Mouse (Mus musculus) hindbrain, embryonic 13.5 days (tissue): Measurements from ENCODE around the gene Nrp2. TPM values are rescaled to one million over a fixed set of nuclear protein-coding genes. Genes with fewer than 3 reads are reported as not detected.

Experiments used
- ATAC-seq: fragments of 200-750 bp; cut with Nextera tagmentation; 2 replicates; pipeline ENCODE4 v1.8.0; 2017; ENCODE audit warnings: moderate TSS enrichment; ENCODE audit not compliant: low FRiP score
- H3K27ac ChIP-seq: fragments of 300-500 bp; sonication (generic); 2 replicates; pipeline ENCODE4 v1.5.1; 2015; ENCODE audit warnings: inconsistent platforms, mild to moderate bottlenecking, moderate library complexity
- H3K27me3 ChIP-seq: fragments of 300-500 bp; sonication (generic); 2 replicates; pipeline ENCODE4 v1.6.1; 2015; ENCODE audit warnings: mild to moderate bottlenecking, inconsistent platforms
- H3K36me3 ChIP-seq: fragments of 300-500 bp; sonication (generic); 2 replicates; pipeline ENCODE4 v1.6.1; 2015; ENCODE audit warnings: mild to moderate bottlenecking, inconsistent platforms
- H3K4me1 ChIP-seq: fragments of 300-500 bp; sonication (generic); replicated peaks from 2 replicates; pipeline ENCODE4 v1.6.1; 2015; ENCODE audit warnings: inconsistent platforms
- H3K4me2 ChIP-seq: fragments of 300-500 bp; sonication (generic); 2 replicates; pipeline ENCODE4 v1.6.1; 2015; ENCODE audit warnings: inconsistent platforms, mild to moderate bottlenecking, moderate library complexity
- H3K4me3 ChIP-seq: fragments of 300-500 bp; sonication (generic); 2 replicates; pipeline ENCODE4 v1.5.1; 2015; ENCODE audit warnings: mild to moderate bottlenecking, inconsistent platforms
- H3K9ac ChIP-seq: fragments of 300-500 bp; sonication (generic); 2 replicates; pipeline ENCODE4 v1.6.1; 2015; ENCODE audit warnings: mild to moderate bottlenecking, inconsistent platforms
- H3K9me3 ChIP-seq: fragments of 300-500 bp; sonication (generic); 2 replicates; pipeline ENCODE4 v1.6.1; 2016; ENCODE audit warnings: inconsistent platforms
- WGBS: fragments of 180-500 bp; shearing (Covaris S2); methylation state at CpG from one replicate; pipeline ENCODE4 v1.1.7; 2015; 5-methylcytosine and 5-hydroxymethylcytosine counted together
- polyA plus RNA-seq: library from polyadenylated mRNA; unstranded; fragments of >200 nt; fragmentation: Nextera tagmentation; extraction: Ambion mirVana; gene quantifications from 2 replicates; pipeline ENCODE4 v1.2.1, GENCODE M21; 2015

Nrp2 gene
- polyA plus RNA-seq, 1 experiment from 2014 or later = 35.7 TPM

DNA sequence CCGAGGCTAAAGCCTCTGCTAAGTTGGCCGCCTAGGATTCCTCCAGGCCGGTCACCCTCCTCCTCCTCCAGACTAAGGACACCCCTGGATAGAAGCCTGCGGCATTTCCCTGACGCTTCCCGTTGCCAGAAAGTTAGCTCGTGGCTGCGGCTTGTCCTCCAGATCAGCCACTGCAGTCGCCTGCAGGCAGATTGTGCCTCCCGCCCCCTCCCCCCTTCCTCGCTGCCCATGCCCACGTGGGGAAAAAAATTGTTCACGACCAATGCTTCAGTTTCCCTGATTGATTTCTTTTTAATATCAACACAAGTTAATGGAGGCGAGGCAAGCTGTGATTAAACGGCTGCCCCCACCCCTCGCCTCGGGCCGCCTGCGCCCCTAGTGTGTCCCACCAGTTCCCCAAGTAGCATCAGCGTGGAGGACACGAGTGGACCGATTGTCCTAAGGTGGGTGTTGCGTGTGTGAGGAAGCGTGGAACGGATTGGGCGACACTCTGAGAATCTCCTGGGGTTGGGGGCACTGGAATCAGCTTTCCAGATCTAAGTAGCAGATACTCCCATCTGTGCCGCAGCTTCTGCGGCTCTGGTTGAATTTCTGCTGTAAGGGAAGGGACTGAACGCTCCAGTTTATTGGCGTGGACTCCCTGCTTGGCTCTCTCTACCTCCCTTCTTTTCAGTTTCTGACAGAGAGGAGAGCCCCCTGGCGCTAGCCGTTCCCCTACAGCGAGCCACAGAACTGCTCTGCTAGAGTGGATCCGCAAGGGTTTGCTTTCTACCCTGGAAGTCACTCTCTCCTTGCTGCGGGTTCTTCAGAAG lies 4.2 kb downstream of the Nrp2 start:
- Histone ChIP-seq H3K9me3 (no peaks in the 10 kb centered on the region), H3K9ac (peak overlapping the region; percentile 87), H3K27ac (peak overlapping the region; percentile 94), H3K4me3 (peak overlapping the region; percentile 79), H3K4me1 (peaks cover 68% of the 10 kb centered on the region), H3K36me3 (no peaks in the 10 kb centered on the region), H3K4me2 (peak overlapping the region; percentile 86), H3K27me3 (peaks cover 18% of the 10 kb centered on the region)
- 0 out of 2 replicates have a peak, but pooled peaks have one; percentile 4 for ATAC-seq
- WGBS = 1% methylated on average over 35 of the region's 35 CpGs

DNA sequence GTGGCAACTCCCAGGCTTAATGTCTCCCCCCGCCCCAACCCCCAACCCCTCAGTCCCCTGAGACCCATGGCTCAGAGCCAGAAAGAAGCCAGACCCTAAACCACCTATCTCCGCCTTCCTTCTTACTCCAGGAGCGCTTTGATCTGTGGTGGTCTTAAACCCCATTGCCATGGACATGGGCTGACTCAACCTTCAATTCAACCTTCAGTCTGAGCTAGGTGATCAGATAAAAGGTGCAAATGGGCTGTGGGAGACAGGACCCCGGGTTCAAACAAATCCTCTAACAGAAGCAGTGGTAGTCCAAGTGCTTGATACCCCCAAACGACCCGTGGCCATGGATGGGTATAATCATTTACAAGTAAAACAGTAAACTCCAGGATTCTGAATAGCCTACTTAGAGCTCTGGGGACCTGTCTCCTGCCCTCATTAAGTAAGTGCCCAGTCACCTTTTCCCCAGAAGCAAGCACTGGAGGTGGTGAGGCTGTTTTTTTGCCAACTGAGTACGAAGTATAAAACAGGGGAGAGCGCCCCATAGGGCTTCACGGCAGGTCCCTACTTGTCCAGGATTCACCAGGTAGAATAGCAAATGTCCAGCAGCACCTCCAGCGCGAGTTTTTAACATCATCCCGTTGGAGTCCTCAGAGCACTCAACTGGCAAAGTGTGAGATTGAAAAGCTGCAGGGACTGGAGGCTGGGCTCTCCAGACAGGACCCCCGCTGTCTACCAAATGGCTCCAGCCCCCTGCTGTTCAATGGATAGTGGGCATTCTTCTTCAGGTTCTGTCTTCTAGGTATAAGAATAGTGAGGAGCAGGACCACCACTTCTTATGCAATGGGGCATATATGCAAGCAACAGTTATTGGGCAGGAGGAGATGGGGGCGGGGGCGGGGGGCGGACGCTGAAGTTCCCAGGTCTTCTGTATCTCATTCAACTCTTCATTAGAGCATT lies 5.1 kb downstream of the Nrp2 start:
- 8% methylated on average over 17 of the region's 17 CpGs for WGBS
- Histone ChIP-seq H3K27me3 (peaks cover 18% of the 10 kb centered on the region), H3K4me1 (peaks cover 69% of the 10 kb centered on the region), H3K4me2 (peak overlapping the region; percentile 86), H3K4me3 (peak overlapping the region; percentile 79), H3K9ac (peak overlapping the region; percentile 87), H3K27ac (peak overlapping the region; percentile 94), H3K36me3 (no peaks in the 10 kb centered on the region), H3K9me3 (no peaks in the 10 kb centered on the region)
- ATAC-seq = no peak

DNA sequence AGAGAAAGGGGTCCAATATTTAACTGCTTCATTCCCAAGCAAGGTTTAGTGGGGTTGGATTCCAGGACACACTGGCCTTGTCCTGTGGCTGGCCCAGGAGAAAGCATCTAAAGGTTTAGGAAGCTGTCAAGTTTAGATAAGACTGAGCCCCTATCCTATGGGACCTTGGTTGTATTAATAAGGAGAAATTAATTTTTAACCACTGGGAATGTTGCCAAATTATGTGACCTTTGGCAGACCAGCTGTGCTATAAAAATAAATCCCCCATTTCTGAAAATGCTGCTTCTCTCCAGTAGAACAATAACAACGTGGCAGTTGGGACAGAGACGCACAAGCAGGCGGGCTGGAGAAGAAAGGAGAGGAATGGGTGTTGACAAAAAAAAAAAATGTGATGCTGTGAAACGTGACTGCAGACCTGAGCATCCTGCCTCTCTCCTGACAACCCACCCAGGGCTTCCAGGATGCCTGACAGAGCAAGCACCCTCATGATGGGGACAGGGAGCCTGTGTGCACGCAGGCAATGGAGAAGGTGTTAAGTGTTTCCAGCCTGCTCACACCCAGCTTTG lies 6.8 kb downstream of the Nrp2 start:
- no peaks in the 10 kb centered on the region for H3K36me3 ChIP-seq
- peaks cover 15% of the 10 kb centered on the region for H3K27me3 ChIP-seq
- H3K9ac ChIP-seq = peak overlapping the region; percentile 64; the same call in 1 of the 2 replicates
- H3K4me2 ChIP-seq = peak overlapping the region; percentile 86
- H3K4me1 ChIP-seq = peaks cover 69% of the 10 kb centered on the region
- 25% methylated on average over 5 of the region's 5 CpGs for WGBS
- H3K9me3 ChIP-seq = no peaks in the 10 kb centered on the region
- peak overlapping the region; percentile 64 for H3K27ac ChIP-seq
- ATAC-seq = no peak
- peak overlapping the region; percentile 17 for H3K4me3 ChIP-seq

DNA sequence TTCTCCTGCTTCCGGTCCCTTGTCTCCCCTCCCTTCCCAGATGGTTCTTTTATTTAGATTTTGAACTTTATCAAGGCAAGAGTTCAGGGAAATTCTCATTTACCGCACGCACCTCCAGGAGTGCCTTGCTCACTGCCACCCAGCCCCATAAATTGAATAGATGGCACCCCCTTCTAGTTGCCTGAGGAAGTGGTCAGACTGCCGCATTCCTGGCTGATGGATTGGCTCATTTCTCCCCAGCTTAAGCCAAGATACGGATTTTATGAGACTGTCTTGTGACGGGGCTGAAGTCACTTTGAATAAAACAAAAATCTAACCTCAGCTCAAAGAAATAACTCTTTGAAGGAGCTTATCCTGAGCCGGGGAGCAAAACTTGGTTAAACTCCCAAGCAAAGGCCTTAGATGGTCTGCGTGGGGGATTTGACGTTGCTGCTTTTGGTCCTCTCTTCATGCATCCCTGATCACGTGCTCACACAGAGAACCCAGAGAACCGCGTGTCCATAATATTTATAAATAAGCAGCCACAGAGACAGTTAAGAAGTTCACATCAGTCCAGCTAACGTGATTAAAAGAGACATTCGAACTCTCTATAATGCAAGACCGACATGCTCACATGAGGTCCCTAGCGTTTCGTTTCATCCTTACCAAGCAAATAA lies 10.1 kb downstream of the Nrp2 start:
- no peaks in the 10 kb centered on the region for H3K36me3 ChIP-seq
- 80% methylated on average over 17 of the region's 17 CpGs for WGBS
- no peaks in the 10 kb centered on the region for H3K9me3 ChIP-seq
- peaks cover 8% of the 10 kb centered on the region; the same call in 1 of the 2 replicates for H3K27me3 ChIP-seq
- ATAC-seq = no peak
- H3K27ac ChIP-seq = no peak overlapping the region
- H3K4me2 ChIP-seq = no peak overlapping the region
- no peak overlapping the region for H3K9ac ChIP-seq
- peaks cover 66% of the 10 kb centered on the region for H3K4me1 ChIP-seq
- H3K4me3 ChIP-seq = no peak overlapping the region

DNA sequence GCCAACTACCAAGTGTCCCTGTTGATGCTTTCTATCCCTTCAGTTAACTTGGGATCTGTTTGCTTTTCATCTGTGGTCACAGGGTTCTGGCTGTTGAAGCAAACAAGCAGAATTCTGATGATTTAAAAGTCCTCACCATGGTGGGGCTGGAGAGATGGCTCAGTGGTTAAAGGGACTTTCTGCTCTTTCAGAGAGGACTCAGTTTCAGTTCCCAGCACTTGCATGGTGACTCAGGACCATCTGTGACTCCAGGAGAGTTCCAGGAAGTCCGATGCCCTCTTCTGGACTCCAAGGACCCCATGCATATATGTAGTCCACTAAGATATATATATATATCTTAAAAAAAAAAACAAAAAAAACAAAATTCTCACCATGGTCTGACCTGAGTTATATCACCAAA lies 11.9 kb downstream of the Nrp2 start:
- Histone ChIP-seq H3K4me3 (no peak overlapping the region), H3K27me3 (peaks cover 5% of the 10 kb centered on the region; the same call in 1 of the 2 replicates), H3K4me2 (no peak overlapping the region), H3K9me3 (no peaks in the 10 kb centered on the region), H3K4me1 (peaks cover 59% of the 10 kb centered on the region), H3K9ac (no peak overlapping the region), H3K27ac (no peak overlapping the region), H3K36me3 (0 out of 2 replicates have a peak, but pooled peaks cover 3% of the 10 kb centered on the region)
- WGBS = 86% methylated on average over 1 of the region's 1 CpGs
- ATAC-seq = no peak

DNA sequence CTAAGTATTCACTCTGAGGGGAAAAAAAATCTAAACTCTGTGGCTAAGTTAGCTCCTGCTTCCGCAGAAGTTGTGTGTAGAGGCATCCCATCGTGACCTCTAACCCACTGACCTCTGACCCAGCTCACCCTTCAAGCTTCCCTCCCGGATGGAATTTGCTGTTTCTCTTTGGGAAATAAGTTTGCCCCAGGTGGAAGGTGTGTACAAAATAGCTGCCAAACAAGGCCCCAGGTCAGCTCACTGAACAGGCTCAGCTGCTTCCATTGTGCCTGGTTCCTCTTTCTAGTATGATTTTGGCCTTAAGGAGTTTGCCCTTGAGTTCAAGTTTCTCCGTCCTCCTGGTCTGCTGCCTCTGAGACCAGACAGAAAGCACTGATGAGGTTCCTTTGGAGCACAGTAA lies 12.6 kb downstream of the Nrp2 start:
- no peak for ATAC-seq
- no peaks in the 10 kb centered on the region for H3K9me3 ChIP-seq
- H3K4me2 ChIP-seq = peak overlapping the region; percentile 39
- H3K27ac ChIP-seq = peak overlapping the region; percentile 3; the same call in 1 of the 2 replicates
- peaks cover 55% of the 10 kb centered on the region for H3K4me1 ChIP-seq
- H3K36me3 ChIP-seq = 0 out of 2 replicates have a peak, but pooled peaks cover 3% of the 10 kb centered on the region
- 0 out of 2 replicates have a peak, but pooled peaks cover under 1% of the 10 kb centered on the region for H3K27me3 ChIP-seq
- 53% methylated on average over 4 of the region's 4 CpGs for WGBS
- no peak overlapping the region for H3K9ac ChIP-seq
- H3K4me3 ChIP-seq = no peak overlapping the region

DNA sequence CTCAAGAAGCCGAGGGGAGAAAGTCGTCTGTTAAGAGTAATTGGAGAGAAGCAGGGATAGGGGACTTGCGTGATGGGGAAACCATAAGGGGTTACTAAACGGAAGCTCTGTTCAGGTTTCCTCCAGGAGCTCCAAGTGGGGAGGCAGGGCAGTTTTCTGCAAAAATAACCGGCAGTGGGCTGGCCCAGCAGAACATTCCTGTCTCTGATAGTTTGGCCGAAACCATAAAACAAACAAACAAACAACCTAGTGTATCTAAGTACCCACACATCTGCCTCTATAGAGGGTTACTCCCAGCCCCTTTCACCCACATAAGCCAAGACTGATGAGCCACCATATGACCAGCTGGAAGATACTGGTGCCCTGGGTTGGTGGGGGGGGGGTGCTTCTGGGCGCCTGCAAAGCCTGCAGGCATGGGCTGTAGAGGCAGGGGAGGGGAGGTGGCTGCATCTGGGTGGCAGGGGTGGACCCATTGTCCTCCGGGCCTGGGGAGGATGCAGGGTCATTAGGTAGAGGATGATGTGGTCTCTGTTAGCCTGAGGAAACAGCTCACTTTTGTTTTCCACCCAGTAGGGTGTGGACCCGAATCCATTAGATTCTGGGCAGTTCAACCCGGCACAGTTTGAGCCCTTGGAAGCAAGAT lies 13.9 kb downstream of the Nrp2 start:
- Histone ChIP-seq H3K9ac (peak overlapping the region; percentile 55), H3K27ac (peak overlapping the region; percentile 78)

DNA sequence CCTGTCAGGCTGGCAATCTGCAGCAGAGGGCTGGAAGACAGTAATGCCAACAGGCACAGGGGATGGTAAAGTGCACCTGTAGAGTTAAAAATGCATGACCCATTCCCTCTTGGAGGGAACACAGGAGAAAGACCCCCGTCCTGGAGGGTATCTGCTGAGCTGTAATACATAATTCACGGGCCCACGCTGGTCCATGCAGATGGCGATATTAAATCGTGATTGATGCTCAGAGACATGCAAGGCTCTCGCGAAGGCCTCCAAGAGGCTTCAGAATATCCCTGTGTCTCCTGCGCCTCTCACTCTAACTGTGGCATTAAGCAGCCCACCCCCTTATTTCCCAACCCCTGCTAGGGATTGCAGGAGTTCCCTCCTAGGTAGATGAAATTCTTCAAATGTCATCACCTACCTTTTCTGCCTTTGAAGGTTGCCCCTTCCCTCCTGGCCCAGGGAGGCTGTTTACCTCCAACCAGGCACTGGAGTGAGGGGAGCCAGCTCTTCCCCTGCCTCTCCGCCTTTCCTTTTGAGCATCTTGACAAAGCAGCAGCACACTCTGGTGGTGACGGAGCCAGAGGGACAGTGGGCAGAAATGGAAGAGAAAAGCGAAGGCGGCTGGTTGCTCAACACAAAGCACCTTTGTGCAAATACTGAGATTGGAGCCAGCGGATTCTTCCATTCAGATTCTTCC lies 14.6 kb downstream of the Nrp2 start:
- peak overlapping the region; percentile 8; the same call in 1 of the 2 replicates for H3K4me3 ChIP-seq

More for the DNA sequence above, 13.9 kb downstream of the Nrp2 start:
- H3K4me1 ChIP-seq = peaks cover 58% of the 10 kb centered on the region
- peaks cover 8% of the 10 kb centered on the region for H3K36me3 ChIP-seq
- H3K27me3 ChIP-seq = 0 out of 2 replicates have a peak, but pooled peaks cover 3% of the 10 kb centered on the region
- peak overlapping the region; percentile 39 for H3K4me2 ChIP-seq
- no peaks in the 10 kb centered on the region for H3K9me3 ChIP-seq
- H3K4me3 ChIP-seq = peak overlapping the region; percentile 4
- 18% methylated on average over 10 of the region's 10 CpGs for WGBS
- ATAC-seq = peak; percentile 73

DNA sequence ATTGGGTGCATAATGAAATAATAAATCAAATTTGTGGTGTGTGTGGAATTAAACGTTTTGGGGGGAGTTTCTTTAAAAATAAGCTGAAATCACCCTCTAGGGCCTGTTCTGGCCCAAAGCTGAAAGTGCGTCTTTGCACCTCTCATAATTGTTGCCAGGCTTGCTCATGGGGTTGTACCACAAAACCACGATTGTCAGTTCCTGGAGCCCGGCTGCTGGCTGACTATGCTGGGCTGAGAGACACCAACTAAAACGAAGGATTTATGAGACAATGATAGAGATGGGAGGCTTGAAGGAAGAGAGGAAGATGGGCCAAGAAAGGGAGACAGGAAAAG lies 15.1 kb downstream of the Nrp2 start:
- H3K9me3 ChIP-seq = no peaks in the 10 kb centered on the region
- peaks cover 51% of the 10 kb centered on the region for H3K4me1 ChIP-seq
- 0 out of 2 replicates have a peak overlapping the region, but pooled peaks have one; percentile 8 for H3K4me3 ChIP-seq
- 47% methylated on average over 5 of the region's 5 CpGs for WGBS
- peak overlapping the region; percentile 49; the same call in 1 of the 2 replicates for H3K9ac ChIP-seq
- H3K27ac ChIP-seq = peak overlapping the region; percentile 78; the same call in 1 of the 2 replicates
- peaks cover 20% of the 10 kb centered on the region for H3K36me3 ChIP-seq
- H3K27me3 ChIP-seq = 0 out of 2 replicates have a peak, but pooled peaks cover 3% of the 10 kb centered on the region
- ATAC-seq = no peak
- H3K4me2 ChIP-seq = peak overlapping the region; percentile 39

More for the DNA sequence above, 14.6 kb downstream of the Nrp2 start:
- 30% methylated on average over 13 of the region's 13 CpGs for WGBS
- peak overlapping the region; percentile 78 for H3K27ac ChIP-seq
- H3K9ac ChIP-seq = peak overlapping the region; percentile 55
- peaks cover 54% of the 10 kb centered on the region for H3K4me1 ChIP-seq
- H3K27me3 ChIP-seq = 0 out of 2 replicates have a peak, but pooled peaks cover 3% of the 10 kb centered on the region
- H3K4me2 ChIP-seq = peak overlapping the region; percentile 39
- H3K36me3 ChIP-seq = peaks cover 15% of the 10 kb centered on the region
- ATAC-seq = peak; percentile 71
- no peaks in the 10 kb centered on the region for H3K9me3 ChIP-seq

DNA sequence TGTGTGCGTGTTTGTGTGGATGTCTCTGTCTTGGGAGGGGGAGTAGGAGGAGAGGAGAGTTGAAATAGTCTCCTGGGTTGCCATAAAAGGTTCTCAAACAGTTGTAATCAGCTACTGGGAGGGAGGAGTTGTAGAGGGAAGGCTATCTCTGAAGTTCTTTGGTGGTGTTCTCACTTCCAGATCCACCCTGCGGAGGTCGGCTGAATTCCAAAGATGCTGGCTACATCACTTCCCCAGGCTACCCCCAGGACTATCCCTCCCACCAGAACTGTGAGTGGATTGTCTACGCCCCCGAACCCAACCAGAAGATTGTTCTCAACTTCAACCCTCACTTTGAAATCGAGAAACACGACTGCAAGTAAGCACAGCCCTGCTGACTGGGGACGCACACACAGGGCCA lies 15.7 kb downstream of the Nrp2 start:
- Histone ChIP-seq H3K9ac (0 out of 2 replicates have a peak overlapping the region, but pooled peaks have one; percentile 49), H3K27me3 (0 out of 2 replicates have a peak, but pooled peaks cover 3% of the 10 kb centered on the region), H3K4me2 (no peak overlapping the region; the same call in 1 of the 2 replicates), H3K4me1 (peaks cover 48% of the 10 kb centered on the region), H3K36me3 (peaks cover 20% of the 10 kb centered on the region), H3K27ac (no peak overlapping the region), H3K9me3 (no peaks in the 10 kb centered on the region), H3K4me3 (no peak overlapping the region)
- 81% methylated on average over 8 of the region's 8 CpGs for WGBS
- no peak for ATAC-seq
